Mouse (Mus musculus): ENCODE measurements at regions not wholly inside any gene's neighbourhood (a gene's known extent, or its start where the extent isn't known, plus 50 kb on each side); places are given as distances from the start of the nearest gene placed in this dataset.

GRCm38 (mm10) chr13:73405720-73406629, 61.0 kb upstream of the Lpcat1 start:
- DNase-seq = peak; percentile 18 to 70

- DNase-seq = no peak
Measured at GRCm38 (mm10) chr13:73400921-73401320, 66.1 kb upstream of the Lpcat1 start.

- no peak for DNase-seq
Measured at GRCm38 (mm10) chr13:73397033-73397432, 68.7 kb upstream of the Ndufs6 start.

GRCm38 (mm10) chr13:73395856-73396255, 67.5 kb upstream of the Ndufs6 start:
- DNase-seq = no peak

- DNase-seq = no peak
Measured at GRCm38 (mm10) chr13:73389051-73389450, 60.7 kb upstream of the Ndufs6 start.

- DNase-seq = peak; percentile 4 to 67
Measured at GRCm38 (mm10) chr13:73383585-73383984, 55.2 kb upstream of the Ndufs6 start.
